Mouse (Mus musculus): ENCODE results near the gene Commd7. TPM values are rescaled to one million over a fixed set of nuclear protein-coding genes. Genes with fewer than 3 reads are reported as not detected.

Gene Commd7
- polyA plus RNA-seq, 1 experiment from 2014 or later: 24.8 TPM

GRCm38 (mm10) chr2:153575554-153575953 is 57.0 kb downstream of the Commd7 start:
- H3K36me3 ChIP-seq (ENCODE audit: control insufficient read depth, insufficient read depth): no peaks in the 10 kb centered on the region
- H3K9me3 ChIP-seq (replicated peaks; ENCODE audit: control insufficient read depth, low read length): no peaks in the 10 kb centered on the region
- H3K4me2 ChIP-seq (ENCODE audit: low read depth, low read length): no peak overlapping the region
- no peak overlapping the region for H3K9ac ChIP-seq (ENCODE audit: low read depth, low read length)
- H3K4me1 ChIP-seq (ENCODE audit: control insufficient read depth, low read depth, low read length): peaks cover 33% of the 10 kb centered on the region
- no peaks in the 10 kb centered on the region for H3K27me3 ChIP-seq (ENCODE audit: control insufficient read depth, insufficient read depth, low read depth, low read length)
- H3K4me3 ChIP-seq (ENCODE audit: low read depth, low read length): no peak overlapping the region
- no peak for ATAC-seq (ENCODE audit: low read depth)
- no peak overlapping the region for H3K27ac ChIP-seq (ENCODE audit: low read length)
- 48% methylated on average over 6 of the region's 6 CpGs for WGBS (ENCODE audit: insufficient replicate concordance)

- no peak overlapping the region for H3K9ac ChIP-seq (ENCODE audit: low read depth, low read length)
- 42% methylated on average over 9 of the region's 9 CpGs for WGBS (ENCODE audit: insufficient replicate concordance)
These were observed 59.5 kb downstream of the Commd7 start for GRCm38 (mm10) chr2:153573101-153573500.

GRCm38 (mm10) chr2:153568541-153568940 is 64.0 kb downstream of the Commd7 start:
- peaks cover 35% of the 10 kb centered on the region for H3K4me1 ChIP-seq (ENCODE audit: control insufficient read depth, low read depth, low read length)
- peak; percentile 94 for ATAC-seq (ENCODE audit: low read depth)
- H3K36me3 ChIP-seq (ENCODE audit: control insufficient read depth, insufficient read depth): no peaks in the 10 kb centered on the region
- H3K27ac ChIP-seq (ENCODE audit: low read length): peak overlapping the region; percentile 80
- H3K4me3 ChIP-seq (ENCODE audit: low read depth, low read length): no peak overlapping the region
- 27% methylated on average over 6 of the region's 6 CpGs for WGBS (ENCODE audit: insufficient replicate concordance)
- peak overlapping the region; percentile 38 for H3K4me2 ChIP-seq (ENCODE audit: low read depth, low read length)
- H3K9me3 ChIP-seq (replicated peaks; ENCODE audit: control insufficient read depth, low read length): no peaks in the 10 kb centered on the region
- no peaks in the 10 kb centered on the region for H3K27me3 ChIP-seq (ENCODE audit: control insufficient read depth, insufficient read depth, low read depth, low read length)
- 0 out of 2 replicates have a peak overlapping the region, but pooled peaks have one; percentile 30 for H3K9ac ChIP-seq (ENCODE audit: low read depth, low read length)

More at GRCm38 (mm10) chr2:153573101-153573500, 59.5 kb downstream of the Commd7 start:
- H3K27ac ChIP-seq (ENCODE audit: low read length): no peak overlapping the region
- no peaks in the 10 kb centered on the region for H3K27me3 ChIP-seq (ENCODE audit: control insufficient read depth, insufficient read depth, low read depth, low read length)
- no peak overlapping the region for H3K4me3 ChIP-seq (ENCODE audit: low read depth, low read length)
- peaks cover 47% of the 10 kb centered on the region for H3K4me1 ChIP-seq (ENCODE audit: control insufficient read depth, low read depth, low read length)
- ATAC-seq (ENCODE audit: low read depth): no peak
- H3K9me3 ChIP-seq (replicated peaks; ENCODE audit: control insufficient read depth, low read length): no peaks in the 10 kb centered on the region
- no peaks in the 10 kb centered on the region for H3K36me3 ChIP-seq (ENCODE audit: control insufficient read depth, insufficient read depth)
- H3K4me2 ChIP-seq (ENCODE audit: low read depth, low read length): no peak overlapping the region

GRCm38 (mm10) chr2:153568013-153568412 is 64.6 kb downstream of the Commd7 start:
- ATAC-seq (ENCODE audit: low read depth): peak; percentile 37
- Histone ChIP-seq H3K27me3 (ENCODE audit: control insufficient read depth, insufficient read depth, low read depth, low read length) (no peaks in the 10 kb centered on the region), H3K36me3 (ENCODE audit: control insufficient read depth, insufficient read depth) (no peaks in the 10 kb centered on the region), H3K9me3 (replicated peaks; ENCODE audit: control insufficient read depth, low read length) (no peaks in the 10 kb centered on the region), H3K4me1 (ENCODE audit: control insufficient read depth, low read depth, low read length) (peaks cover 31% of the 10 kb centered on the region), H3K27ac (ENCODE audit: low read length) (0 out of 2 replicates have a peak overlapping the region, but pooled peaks have one; percentile 27), H3K9ac (ENCODE audit: low read depth, low read length) (0 out of 2 replicates have a peak overlapping the region, but pooled peaks have one; percentile 1), H3K4me3 (ENCODE audit: low read depth, low read length) (no peak overlapping the region), H3K4me2 (ENCODE audit: low read depth, low read length) (peak overlapping the region; percentile 38)
- WGBS (ENCODE audit: insufficient replicate concordance): 23% methylated on average over 4 of the region's 4 CpGs

Other genes starting within 250 kb of the Commd7 start
- gene 4930404H24Rik, start 140.0 kb downstream of the Commd7 start, polyA plus RNA-seq (2015; fragmentation: Nextera tagmentation; extraction: Ambion mirVana): not detected in 2 replicates
- gene Nol4l, start 102.8 kb downstream of the Commd7 start, polyA plus RNA-seq (2015; fragmentation: Nextera tagmentation; extraction: Ambion mirVana): 3.9 and 4.3 TPM in 2 replicates
- gene Dnmt3b, start 16.7 kb upstream of the Commd7 start, polyA plus RNA-seq (2015; fragmentation: Nextera tagmentation; extraction: Ambion mirVana): 3.3 and 3.8 TPM in 2 replicates
- gene Dnmt3c, start 63.9 kb upstream of the Commd7 start, polyA plus RNA-seq (2015; fragmentation: Nextera tagmentation; extraction: Ambion mirVana): 0.81 and 1.1 TPM in 2 replicates
- 91.6 and 102 TPM in 2 replicates for gene Mapre1, start 108.5 kb upstream of the Commd7 start, polyA plus RNA-seq (2015; fragmentation: Nextera tagmentation; extraction: Ambion mirVana)
- gene Efcab8, start 147.2 kb upstream of the Commd7 start, polyA plus RNA-seq (2015; fragmentation: Nextera tagmentation; extraction: Ambion mirVana): not detected in 2 replicates
- not detected in 2 replicates for gene Sun5, start 238.3 kb upstream of the Commd7 start, polyA plus RNA-seq (2015; fragmentation: Nextera tagmentation; extraction: Ambion mirVana)
- not detected in 2 replicates for gene Bpifb2, start 242.3 kb upstream of the Commd7 start, polyA plus RNA-seq (2015; fragmentation: Nextera tagmentation; extraction: Ambion mirVana)

All from liver, embryonic 16.5 days (tissue).